Mouse (Mus musculus) intestine, embryonic 15.5 days (tissue): ENCODE measurements at regions not wholly inside any gene's neighbourhood (a gene's known extent, or its start where the extent isn't known, plus 50 kb on each side); places are given as distances from the start of the nearest gene placed in this dataset.

Experiments
- ATAC-seq: fragments of 200-750 bp; cut with Nextera tagmentation; 2 replicates; pipeline ENCODE4 v1.8.0; 2017; ENCODE audit warnings: moderate TSS enrichment, moderate library complexity
- H3K27ac ChIP-seq: fragments of 300-500 bp; sonication (generic); 2 replicates; pipeline ENCODE4 v1.5.1; 2015; ENCODE audit warnings: mild to moderate bottlenecking, inconsistent platforms
- H3K27me3 ChIP-seq: fragments of 300-500 bp; sonication (generic); replicated peaks from 2 replicates; pipeline ENCODE4 v1.6.1; 2015; ENCODE audit warnings: inconsistent platforms
- H3K36me3 ChIP-seq: fragments of 300-500 bp; sonication (generic); 2 replicates; pipeline ENCODE4 v1.6.1; 2015; ENCODE audit warnings: inconsistent platforms
- H3K4me1 ChIP-seq: fragments of 300-500 bp; sonication (generic); replicated peaks from 2 replicates; pipeline ENCODE4 v1.6.1; 2015; ENCODE audit warnings: inconsistent platforms
- H3K4me2 ChIP-seq: fragments of 300-500 bp; sonication (generic); replicated peaks from 2 replicates; pipeline ENCODE4 v1.6.1; 2015; ENCODE audit warnings: mild to moderate bottlenecking, inconsistent platforms
- H3K4me3 ChIP-seq: fragments of 300-500 bp; sonication (generic); replicated peaks from 2 replicates; pipeline ENCODE4 v1.5.1; 2015; ENCODE audit warnings: inconsistent platforms
- H3K9ac ChIP-seq: fragments of 300-500 bp; sonication (generic); 2 replicates; pipeline ENCODE4 v1.6.1; 2015; ENCODE audit warnings: inconsistent platforms
- H3K9me3 ChIP-seq: fragments of 300-500 bp; sonication (generic); 2 replicates; pipeline ENCODE4 v1.6.1; 2016; ENCODE audit warnings: inconsistent platforms
- WGBS: fragments of 180-500 bp; shearing (Covaris S2); methylation state at CpG from one replicate; pipeline ENCODE4 v1.1.7; 2015; 5-methylcytosine and 5-hydroxymethylcytosine counted together

DNA sequence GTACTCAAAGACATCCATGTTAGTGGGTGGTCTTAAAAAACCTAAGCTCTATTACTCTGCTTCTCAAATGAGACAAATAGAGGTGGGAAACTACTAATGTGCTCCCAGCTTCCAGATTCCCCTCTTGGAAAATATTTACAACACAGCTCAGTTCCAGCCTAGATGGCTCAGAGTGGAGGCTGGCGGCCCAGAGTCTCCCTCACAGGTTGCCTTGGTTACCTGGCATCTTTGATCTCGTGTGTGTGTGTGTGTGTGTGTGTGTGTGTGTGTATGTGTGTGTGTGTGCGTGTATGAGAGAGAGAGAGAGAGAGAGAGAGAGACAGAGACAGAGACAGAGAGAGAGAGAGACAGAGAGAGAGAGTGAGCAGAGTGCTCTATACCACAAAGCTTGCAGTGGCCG, 82.2 kb downstream of the E030025P04Rik start:
- Histone ChIP-seq H3K27ac (no peak overlapping the region), H3K27me3 (no peaks in the 10 kb centered on the region), H3K4me1 (no peaks in the 10 kb centered on the region), H3K4me2 (no peak overlapping the region), H3K4me3 (no peak overlapping the region), H3K9ac (no peak overlapping the region), H3K36me3 (no peaks in the 10 kb centered on the region), H3K9me3 (no peaks in the 10 kb centered on the region)
- WGBS: 63% methylated on average over 4 of the region's 4 CpGs
- no peak for ATAC-seq

DNA sequence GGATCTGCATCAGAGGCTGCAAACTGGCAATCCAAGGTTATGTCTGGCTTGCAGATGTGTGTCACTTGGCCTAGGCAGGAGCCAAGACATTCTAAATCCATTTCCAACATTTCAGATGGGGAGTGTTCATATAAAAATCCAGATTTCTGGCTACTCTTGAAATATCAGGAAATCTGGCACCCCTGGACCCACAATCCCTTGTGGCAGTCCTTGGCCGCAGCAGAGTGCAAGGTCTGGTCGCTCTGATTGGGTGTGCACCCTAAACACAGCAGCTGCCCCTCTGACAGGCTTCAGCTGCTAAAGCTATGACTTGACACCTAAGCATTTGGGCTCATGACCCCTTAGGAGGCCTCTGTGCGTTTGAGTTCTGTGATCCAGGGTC, 83.7 kb downstream of the E030025P04Rik start:
- H3K36me3 ChIP-seq: no peaks in the 10 kb centered on the region
- H3K4me1 ChIP-seq: no peaks in the 10 kb centered on the region
- no peak for ATAC-seq
- no peaks in the 10 kb centered on the region for H3K9me3 ChIP-seq
- no peak overlapping the region for H3K4me3 ChIP-seq
- H3K4me2 ChIP-seq: no peak overlapping the region
- 74% methylated on average over 3 of the region's 3 CpGs for whole genome bisulfite sequencing
- no peaks in the 10 kb centered on the region for H3K27me3 ChIP-seq
- H3K9ac ChIP-seq: no peak overlapping the region
- H3K27ac ChIP-seq: no peak overlapping the region

DNA sequence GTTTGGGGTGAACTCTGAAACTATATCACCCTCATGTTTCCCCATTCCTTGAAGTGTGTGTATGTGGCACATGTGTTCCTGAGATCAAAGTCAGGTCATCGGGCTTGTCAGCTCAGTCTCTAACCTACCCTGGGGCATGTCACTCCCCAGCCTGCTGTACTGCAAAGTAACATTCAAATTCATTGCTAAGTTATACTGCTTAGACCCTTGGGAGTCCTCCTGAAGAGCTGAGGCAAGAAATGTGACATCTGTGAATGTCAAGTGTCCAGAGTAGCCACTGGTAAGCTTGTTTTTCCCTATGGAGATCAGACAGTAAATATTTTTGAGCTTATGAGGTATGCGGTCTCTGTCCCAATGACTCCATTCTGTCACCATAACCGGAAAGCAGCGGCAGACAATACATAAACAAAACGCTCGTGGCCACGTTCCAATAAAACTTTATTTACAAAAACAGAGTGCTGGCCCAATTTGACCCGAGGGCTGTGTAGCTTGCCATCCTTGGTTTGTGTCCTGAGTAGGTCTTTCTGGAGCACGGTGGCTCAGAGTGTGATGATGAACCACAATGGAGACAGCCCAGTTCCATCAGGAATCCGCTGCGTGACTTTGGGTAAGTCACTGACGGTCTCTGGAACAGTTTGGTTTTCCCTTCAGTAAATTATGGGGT, 84.2 kb downstream of the E030025P04Rik start:
- H3K4me1 ChIP-seq: no peaks in the 10 kb centered on the region
- H3K36me3 ChIP-seq: no peaks in the 10 kb centered on the region
- H3K27me3 ChIP-seq: no peaks in the 10 kb centered on the region
- H3K4me3 ChIP-seq: no peak overlapping the region
- ATAC-seq: no peak
- no peak overlapping the region for H3K9ac ChIP-seq
- H3K27ac ChIP-seq: no peak overlapping the region
- no peaks in the 10 kb centered on the region for H3K9me3 ChIP-seq
- H3K4me2 ChIP-seq: no peak overlapping the region
- 72% methylated on average over 12 of the region's 12 CpGs for WGBS

GRCm38 (mm10) chr11:109058021-109058420, 86.1 kb downstream of the E030025P04Rik start:
- no peaks in the 10 kb centered on the region for H3K4me1 ChIP-seq
- H3K9me3 ChIP-seq: no peaks in the 10 kb centered on the region
- no peak overlapping the region for H3K4me2 ChIP-seq
- H3K36me3 ChIP-seq: no peaks in the 10 kb centered on the region
- H3K27ac ChIP-seq: no peak overlapping the region
- no peak overlapping the region for H3K9ac ChIP-seq
- H3K27me3 ChIP-seq: no peaks in the 10 kb centered on the region
- ATAC-seq: no peak
- H3K4me3 ChIP-seq: no peak overlapping the region

DNA sequence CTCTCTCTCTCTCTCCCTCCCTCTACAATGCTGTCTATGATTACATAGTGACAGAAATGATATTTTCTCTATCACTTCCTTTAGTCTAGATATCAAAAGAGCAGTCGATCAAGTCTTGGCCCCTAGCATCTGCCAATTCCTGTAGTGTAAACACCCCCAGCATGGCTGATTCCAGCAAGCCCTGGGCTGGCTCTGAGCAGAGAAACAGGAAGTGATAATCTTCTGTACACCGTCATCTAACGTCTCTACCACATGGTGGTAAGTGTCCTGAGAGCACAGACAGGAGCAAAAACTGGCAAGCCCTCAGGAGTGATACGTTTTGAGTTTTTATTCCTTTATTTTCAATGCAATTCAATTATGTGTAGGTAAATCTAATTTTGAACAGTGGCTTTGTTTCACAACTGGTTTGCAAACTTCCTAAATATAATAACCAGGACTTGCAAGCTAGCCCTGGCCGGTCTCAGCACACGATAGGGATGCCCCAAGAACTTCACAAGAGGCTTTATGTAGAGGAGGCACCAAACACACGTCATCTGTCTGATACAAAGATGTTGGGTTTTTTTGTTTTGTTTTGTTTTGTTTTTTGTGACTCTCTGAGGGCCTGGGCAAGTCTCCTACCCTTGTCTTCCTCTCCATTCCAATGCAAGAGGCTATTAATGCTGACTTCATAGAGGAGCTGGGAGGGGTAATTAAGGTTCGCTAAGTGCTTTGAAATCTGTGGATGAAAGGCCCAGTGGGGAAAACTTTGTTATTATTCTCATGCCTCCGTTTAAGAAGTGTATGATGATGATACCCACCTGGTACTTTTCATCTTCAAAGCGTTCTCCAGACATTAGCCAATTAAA, 95.7 kb downstream of the E030025P04Rik start:
- H3K36me3 ChIP-seq: no peaks in the 10 kb centered on the region
- H3K4me1 ChIP-seq: no peaks in the 10 kb centered on the region
- H3K9me3 ChIP-seq: no peaks in the 10 kb centered on the region
- no peak for ATAC-seq
- H3K27me3 ChIP-seq: no peaks in the 10 kb centered on the region
- 60% methylated on average over 10 of the region's 10 CpGs for WGBS
- H3K4me2 ChIP-seq: no peak overlapping the region
- no peak overlapping the region for H3K9ac ChIP-seq
- no peak overlapping the region for H3K27ac ChIP-seq
- no peak overlapping the region for H3K4me3 ChIP-seq

- H3K4me2 ChIP-seq: no peak overlapping the region
- no peaks in the 10 kb centered on the region for H3K27me3 ChIP-seq
- no peaks in the 10 kb centered on the region for H3K36me3 ChIP-seq
- no peak for ATAC-seq
- H3K9ac ChIP-seq: no peak overlapping the region
- no peak overlapping the region for H3K27ac ChIP-seq
- no peak overlapping the region for H3K4me3 ChIP-seq
- H3K4me1 ChIP-seq: no peaks in the 10 kb centered on the region
- WGBS: 82% methylated on average over 4 of the region's 4 CpGs
- H3K9me3 ChIP-seq: no peaks in the 10 kb centered on the region
Measured at GRCm38 (mm10) chr11:109047483-109048110, 96.6 kb downstream of the E030025P04Rik start.

DNA sequence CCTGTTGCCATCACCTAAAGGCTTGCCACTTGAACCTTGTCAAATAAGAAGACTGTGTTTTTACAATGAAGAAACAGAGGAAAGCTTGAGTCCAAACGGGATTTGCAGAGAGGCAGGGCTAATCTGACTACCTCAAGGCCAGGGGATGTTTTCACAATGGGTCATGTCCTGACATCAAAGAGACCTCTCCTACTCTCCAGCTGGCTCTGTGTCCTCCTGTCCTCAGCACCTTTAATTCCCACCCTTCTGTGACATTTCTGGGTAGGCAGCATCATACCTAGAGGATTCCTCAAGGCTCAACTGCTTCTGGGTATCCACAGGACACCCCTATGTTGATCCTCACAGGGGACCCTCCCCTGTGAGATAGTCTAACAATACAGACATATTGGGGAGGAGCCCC, 97.7 kb downstream of the E030025P04Rik start:
- WGBS: 19% methylated on average over 1 of the region's 1 CpGs
- Histone ChIP-seq H3K27ac (no peak overlapping the region), H3K4me1 (no peaks in the 10 kb centered on the region), H3K4me2 (no peak overlapping the region), H3K9me3 (no peaks in the 10 kb centered on the region), H3K27me3 (no peaks in the 10 kb centered on the region), H3K4me3 (no peak overlapping the region), H3K9ac (no peak overlapping the region), H3K36me3 (no peaks in the 10 kb centered on the region)
- no peak for ATAC-seq

- no peaks in the 10 kb centered on the region for H3K9me3 ChIP-seq
- no peak for ATAC-seq
Measured at GRCm38 (mm10) chr11:109040519-109040916, 103.7 kb downstream of the E030025P04Rik start.

GRCm38 (mm10) chr11:109039792-109040518, 104.2 kb downstream of the E030025P04Rik start:
- Histone ChIP-seq H3K27me3 (no peaks in the 10 kb centered on the region), H3K27ac (no peak overlapping the region), H3K4me2 (no peak overlapping the region), H3K4me3 (no peak overlapping the region), H3K9ac (no peak overlapping the region), H3K9me3 (no peaks in the 10 kb centered on the region), H3K4me1 (no peaks in the 10 kb centered on the region), H3K36me3 (no peaks in the 10 kb centered on the region)
- WGBS: 78% methylated on average over 6 of the region's 6 CpGs
- ATAC-seq: no peak

More at GRCm38 (mm10) chr11:109040519-109040916, 103.7 kb downstream of the E030025P04Rik start:
- Histone ChIP-seq H3K4me2 (no peak overlapping the region), H3K9ac (no peak overlapping the region), H3K4me3 (no peak overlapping the region), H3K4me1 (no peaks in the 10 kb centered on the region), H3K27me3 (no peaks in the 10 kb centered on the region), H3K27ac (no peak overlapping the region), H3K36me3 (no peaks in the 10 kb centered on the region)
- WGBS: 76% methylated on average over 7 of the region's 7 CpGs

DNA sequence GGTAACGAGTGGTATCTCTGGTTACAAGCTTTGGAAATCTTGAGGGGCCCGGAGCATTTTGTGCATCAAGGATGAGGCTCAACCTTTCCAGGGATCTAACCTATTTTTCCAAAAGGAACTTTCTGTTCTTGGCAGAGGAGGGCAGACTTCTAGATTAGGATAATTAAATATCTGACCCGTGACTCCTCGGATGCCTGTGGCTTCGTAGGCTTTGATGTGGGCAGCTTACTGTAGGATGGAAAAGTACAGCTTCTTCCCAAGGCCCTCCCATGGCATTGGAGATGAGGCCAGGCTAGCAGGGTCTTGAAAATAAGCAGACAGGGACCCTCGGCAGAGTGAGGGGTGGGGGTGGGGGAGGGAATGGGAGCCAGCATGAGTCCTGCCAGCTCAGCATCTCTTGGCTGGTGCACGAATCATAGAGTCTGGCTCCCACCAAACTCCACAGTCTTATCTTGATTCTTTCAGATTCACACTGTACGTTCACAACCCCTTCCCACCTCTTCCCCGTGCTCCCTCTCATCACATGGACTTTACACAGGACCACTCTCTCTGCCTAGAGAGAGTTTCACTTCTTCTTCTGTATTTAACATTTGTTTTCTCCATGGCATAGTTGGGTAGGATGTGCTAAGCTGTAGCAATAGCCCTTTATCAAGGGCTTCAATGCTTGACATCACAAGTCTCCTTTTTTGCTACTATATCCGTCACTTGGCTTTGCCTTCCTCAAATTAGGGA, 104.9 kb downstream of the E030025P04Rik start:
- Histone ChIP-seq H3K27ac (no peak overlapping the region), H3K4me3 (no peak overlapping the region), H3K36me3 (no peaks in the 10 kb centered on the region), H3K27me3 (no peaks in the 10 kb centered on the region), H3K4me2 (no peak overlapping the region), H3K9me3 (no peaks in the 10 kb centered on the region), H3K4me1 (no peaks in the 10 kb centered on the region), H3K9ac (no peak overlapping the region)
- WGBS: 69% methylated on average over 10 of the region's 10 CpGs
- ATAC-seq: no peak

DNA sequence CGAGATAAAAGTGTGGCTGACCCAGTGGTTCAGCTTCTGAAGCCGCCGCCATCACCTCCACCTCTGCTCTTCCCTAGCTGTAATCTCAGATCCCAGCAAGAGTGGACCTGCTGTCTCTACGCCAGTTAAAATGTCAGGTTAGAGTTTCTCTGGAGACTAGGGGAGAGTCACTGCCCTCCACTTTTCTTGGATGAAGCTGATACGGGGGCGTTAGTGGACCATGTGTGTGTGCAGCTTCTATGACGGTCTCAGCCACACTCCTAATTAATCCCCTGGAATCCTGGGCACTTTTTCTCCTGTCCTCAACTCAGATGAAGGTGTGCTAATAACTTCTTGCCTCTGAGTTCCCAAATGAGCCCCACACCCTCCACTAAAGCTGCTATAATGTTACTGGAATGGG, 106.0 kb downstream of the E030025P04Rik start:
- 84% methylated on average over 7 of the region's 7 CpGs for WGBS
- no peak overlapping the region for H3K9ac ChIP-seq
- no peak overlapping the region for H3K27ac ChIP-seq
- H3K27me3 ChIP-seq: no peaks in the 10 kb centered on the region
- ATAC-seq: no peak
- H3K4me1 ChIP-seq: no peaks in the 10 kb centered on the region
- no peak overlapping the region for H3K4me3 ChIP-seq
- no peaks in the 10 kb centered on the region for H3K36me3 ChIP-seq
- no peaks in the 10 kb centered on the region for H3K9me3 ChIP-seq
- H3K4me2 ChIP-seq: no peak overlapping the region

DNA sequence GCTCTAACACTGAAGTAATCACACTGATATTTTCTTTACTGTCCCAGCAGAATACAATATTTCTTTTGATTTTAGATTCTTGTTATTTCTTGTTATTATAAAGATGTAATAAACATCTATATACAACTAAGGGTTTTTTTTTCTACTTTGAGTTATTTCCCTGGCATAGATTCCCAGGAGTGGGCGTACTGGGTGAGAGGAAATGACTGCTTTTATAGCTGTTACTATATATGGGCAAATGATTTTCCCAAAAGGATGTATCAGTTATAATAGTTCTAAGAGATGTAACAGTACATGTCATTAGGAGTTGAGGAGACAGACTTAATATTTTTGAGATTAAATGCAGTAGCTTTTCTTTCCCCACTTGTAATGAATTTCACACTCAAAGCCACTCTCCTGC, 109.6 kb downstream of the E030025P04Rik start:
- 52% methylated on average over 1 of the region's 1 CpGs for WGBS
- H3K4me1 ChIP-seq: no peaks in the 10 kb centered on the region
- no peaks in the 10 kb centered on the region for H3K36me3 ChIP-seq
- H3K27ac ChIP-seq: no peak overlapping the region
- H3K4me3 ChIP-seq: no peak overlapping the region
- H3K9ac ChIP-seq: no peak overlapping the region
- H3K9me3 ChIP-seq: no peaks in the 10 kb centered on the region
- H3K4me2 ChIP-seq: no peak overlapping the region
- no peaks in the 10 kb centered on the region for H3K27me3 ChIP-seq
- ATAC-seq: no peak
